ENCODE assay signal across 8 mouse cellular contexts in the genomic region with DNA sequence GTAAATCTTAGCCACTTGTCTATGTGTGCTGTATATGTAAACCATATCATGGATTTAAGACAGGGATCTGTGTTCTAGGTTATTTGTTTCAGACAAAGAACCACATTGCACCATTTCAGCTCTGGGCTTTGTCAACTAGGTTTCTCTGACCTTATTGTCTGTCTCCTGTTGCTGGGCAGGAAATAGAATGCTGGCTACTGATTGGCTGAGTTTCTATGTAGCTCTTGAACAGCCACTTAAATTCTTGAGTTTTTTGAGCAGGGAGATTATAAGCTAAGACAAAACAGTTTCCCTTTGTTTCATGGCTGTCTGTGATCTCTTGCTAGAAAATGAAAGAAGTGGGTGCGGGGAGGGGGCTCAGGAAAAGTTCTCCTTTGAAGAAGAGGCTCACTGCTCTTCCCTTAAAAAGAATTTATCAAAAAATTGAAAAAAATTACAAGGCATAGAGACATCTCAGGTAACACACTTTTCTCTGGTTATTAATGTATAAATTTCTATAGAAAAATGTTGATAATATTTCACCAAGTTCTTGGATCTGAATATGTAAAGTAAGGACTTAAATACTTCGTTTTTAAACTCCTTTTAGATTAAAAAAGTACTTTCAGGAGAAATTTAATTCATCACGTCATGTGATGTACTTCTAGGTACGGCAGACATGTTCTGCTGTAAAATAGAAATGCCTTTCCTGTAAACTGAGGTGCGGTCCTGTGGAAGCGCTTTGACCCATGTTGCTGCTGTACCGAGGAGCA. TPM values are rescaled to one million over a fixed set of nuclear protein-coding genes. Genes with fewer than 3 reads are reported as not detected.
A peak's percentile ranks its signal among the peaks of the same experiment; 100 is the strongest.
DNase-seq lines count a peak whose midpoint lies in the region; ATAC-seq lines count a peak whose summit lies in the region.

No protein-coding gene starts in this region.

- no peaks in the 10 kb centered on the region; the same call in 1 of the 2 replicates for H3K9me3 ChIP-seq in midbrain, embryonic 13.5 days

- H3K4me3 ChIP-seq in midbrain, embryonic 13.5 days (replicated peaks): no peak overlapping the region

- 80% methylated on average over 7 of the region's 7 CpGs for WGBS in midbrain, embryonic 13.5 days

- intact Hi-C loops in left cerebral cortex, postnatal 10 days (cut with DNase I): loop anchor here (5.0 kb wide), 2 partner anchors 38 to 133 kb away; no protein-coding TSS in a partner anchor
- intact Hi-C loops in left cerebral cortex, postnatal 36 days (cut with DNase I): loop anchor here (2.0 kb wide), 2 partner anchors 36 to 130 kb away; no protein-coding TSS in a partner anchor

- peak; percentile 33 to 65 for DNase-seq in left cerebral cortex, postnatal 10 days (ENCODE audit: extremely low spot score in 1 of 2, low spot score in 2 of 2)
- no peak for DNase-seq in left cerebral cortex, postnatal 36 days (ENCODE audit: low spot score in 2 of 2)
- DNase-seq in adipocyte (ENCODE audit: low spot score): peak; percentile 87
- peak; percentile 69 for DNase-seq in forelimb bud, embryonic 11.5 days (ENCODE audit: low read depth, low spot score)
- DNase-seq in kidney, postnatal 36 days: peak; percentile 35 to 50
- DNase-seq in urinary bladder, adult 2 months (ENCODE audit: low spot score): no peak

- H3K27me3 ChIP-seq in midbrain, embryonic 13.5 days: no peaks in the 10 kb centered on the region

- peaks cover 4% of the 10 kb centered on the region for H3K36me3 ChIP-seq in midbrain, embryonic 13.5 days

- no peak for ATAC-seq in midbrain, embryonic 13.5 days
- no peak for ATAC-seq in frontal cortex, adult (ENCODE audit: low TSS enrichment)

- no peak overlapping the region for H3K4me2 ChIP-seq in midbrain, embryonic 13.5 days (replicated peaks)

- no peak overlapping the region for H3K9ac ChIP-seq in midbrain, embryonic 13.5 days (replicated peaks)

- peak overlapping the region; percentile 80 for H3K27ac ChIP-seq in midbrain, embryonic 13.5 days

- peaks cover 34% of the 10 kb centered on the region for H3K4me1 ChIP-seq in midbrain, embryonic 13.5 days (replicated peaks)

RNA-seq across cellular contexts. Expression of gene Atf7ip, which starts 49.0 kb away (rescaled TPM):
- 100 to 1,000 TPM; 119 to 135 TPM for total RNA-seq in left cerebral cortex, postnatal 10 days (2021)
- total RNA-seq in left cerebral cortex, postnatal 36 days (2021): 100 to 1,000 TPM; 102 to 125 TPM
- polyA plus RNA-seq in midbrain, embryonic 13.5 days (2015; fragmentation: Nextera tagmentation; extraction: Ambion mirVana): 48.5 and 49.9 TPM in 2 replicates
- 20.5 and 31.6 TPM in 2 replicates for polyA plus RNA-seq in urinary bladder, adult 2 months (2012; rRNA removed)

Comparison
In these comparisons a context has a peak if more than half of its experiments do, and no peak if none do; other contexts are left out.
1. DNase-seq: peak in left cerebral cortex, postnatal 10 days (2 of 2), adipocyte (single experiment), forelimb bud, embryonic 11.5 days (single experiment) and kidney, postnatal 36 days (2 of 2); none in left cerebral cortex, postnatal 36 days (0 of 2) and urinary bladder, adult 2 months (single experiment).